Mouse (Mus musculus) brain, embryonic 14.5 days (tissue): ENCODE data around the gene Ptpru.

Source experiments
- CTCF ChIP-seq: fragments of 200-500 bp; IDR thresholded peaks from 2 replicates; pipeline ENCODE4 v1.5.1; 2012; ENCODE audit warnings: inconsistent platforms, mild to moderate bottlenecking, moderate library complexity, borderline replicate concordance; ENCODE audit not compliant: insufficient read depth, insufficient read length; ENCODE audit errors: extremely low read depth
- POLR2A ChIP-seq: fragments of 200-500 bp; IDR thresholded peaks from 2 replicates; pipeline ENCODE4 v1.6.1; 2012; ENCODE audit warnings: mild to moderate bottlenecking, inconsistent platforms, borderline replicate concordance; ENCODE audit not compliant: poor library complexity, insufficient read depth, insufficient read length, severe bottlenecking; ENCODE audit errors: extremely low read depth

DNA sequence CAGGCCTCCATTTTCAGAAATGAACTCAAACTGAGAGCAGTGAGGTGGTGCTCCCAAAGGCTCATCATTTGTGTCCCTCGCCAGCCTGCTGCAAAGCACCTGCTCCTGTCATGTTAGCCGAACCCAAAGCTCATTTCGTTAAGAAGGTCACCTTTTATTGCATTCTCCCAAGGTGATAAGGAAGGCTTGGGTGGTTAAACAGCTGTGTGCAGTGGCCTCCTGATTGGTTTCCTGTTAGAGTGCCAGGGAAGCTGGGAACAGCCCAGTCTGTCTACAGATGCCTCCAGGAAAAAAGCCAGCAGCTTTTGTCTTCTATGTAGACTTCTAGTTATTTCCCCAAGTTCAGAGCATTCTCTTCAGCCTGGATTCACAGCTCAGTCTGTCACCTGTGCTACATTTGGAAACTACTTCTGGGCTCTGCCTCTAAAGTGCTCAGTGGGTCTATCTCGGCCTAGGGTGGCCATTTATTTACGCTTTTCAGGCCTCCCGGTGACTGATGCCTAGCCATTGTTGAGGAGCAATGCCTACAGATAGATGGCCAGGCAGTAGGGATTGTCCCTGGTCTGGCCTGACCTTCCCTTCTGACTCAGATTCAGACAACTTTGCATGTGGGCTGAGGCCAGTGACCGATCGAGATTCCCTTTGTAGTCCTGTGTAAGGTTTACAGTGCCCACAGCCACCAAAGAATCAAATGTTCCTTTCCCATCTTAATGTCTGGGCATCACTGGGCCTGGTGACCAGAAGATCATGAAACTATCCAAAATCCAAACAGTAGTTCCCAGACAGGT lies 8.1 kb upstream of the Ptpru start:
- TF ChIP-seq CTCF: no peak
- TF ChIP-seq POLR2A: no peak
